Mouse (Mus musculus): ENCODE measurements around the gene Lactb.

GRCm38 (mm10) chr9:66999698-67000097 lies 24.4 kb upstream of the Lactb start:
- TF ChIP-seq POLR2A (IDR thresholded peaks at IDR 0.05; ENCODE audit: insufficient read length, low read depth): no peak
- no peak for TF ChIP-seq E2F4 (IDR thresholded peaks at IDR 0.05; ENCODE audit: insufficient read depth)
- TF ChIP-seq MYOG (IDR thresholded peaks at IDR 0.05; ENCODE audit: control insufficient read depth in 1 of 3, insufficient read depth in 1 of 3, insufficient read length in 2 of 3, low read depth in 2 of 3): no peak
- TF ChIP-seq TCF12 (IDR thresholded peaks at IDR 0.05; ENCODE audit: insufficient read depth, poor library complexity, severe bottlenecking): no peak
- no peak for TF ChIP-seq REST (IDR thresholded peaks at IDR 0.05; ENCODE audit: insufficient read depth, insufficient read length)
- TF ChIP-seq MYOD1 (IDR thresholded peaks at IDR 0.05; ENCODE audit: control insufficient read depth in 1 of 3, insufficient read length in 2 of 3, low read depth in 2 of 3): no peak
- no peak for TF ChIP-seq CEBPB (IDR thresholded peaks at IDR 0.05; ENCODE audit: insufficient read depth, poor library complexity, severe bottlenecking)
- TF ChIP-seq USF1 (IDR thresholded peaks at IDR 0.05; ENCODE audit: low read depth): no peak

Measured in myocyte (in vitro differentiated cells).